In the genomic region with DNA sequence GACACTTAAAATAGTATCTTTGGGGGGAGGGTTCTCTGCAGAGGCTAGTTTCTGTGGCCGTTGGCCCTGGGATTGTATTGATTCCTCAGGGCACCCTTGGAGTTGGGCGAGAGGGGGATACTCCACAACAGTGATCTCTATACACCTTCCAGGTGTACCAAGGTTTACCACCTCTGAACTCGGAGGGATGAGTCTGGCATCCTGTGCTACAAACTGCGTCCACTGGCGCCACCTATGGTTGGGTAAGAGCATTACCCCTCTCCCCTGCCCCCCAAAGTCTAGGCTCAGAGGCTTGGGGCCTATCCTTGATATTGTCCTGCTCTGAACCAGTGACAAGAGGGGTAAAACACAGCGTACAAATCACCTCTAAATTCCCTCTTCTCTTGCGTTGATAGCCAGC, we compare ENCODE assay signal across 19 mouse cellular contexts.
A peak's percentile ranks its signal among the peaks of the same experiment; 100 is the strongest.
DNase-seq lines count a peak whose midpoint lies in the region; ATAC-seq and TF ChIP-seq lines count a peak whose summit lies in the region.
"Had no signal": no experiment of that assay in that cellular context is flagged by ENCODE, and none has a peak within 500 bp of the region (broad histone marks: within the 10 kb centered on the region; RNA-seq: fewer than 3 reads in every experiment).

No protein-coding gene starts in this region.

- TF ChIP-seq POLR2A in liver, adult 2 months (IDR thresholded peaks at IDR 0.05; ENCODE audit: extremely low read depth, insufficient read depth, low read length): no peak

- H3K4me1 ChIP-seq in forebrain, postnatal 0 days (ENCODE audit: insufficient read depth): no peaks in the 10 kb centered on the region
- no peaks in the 10 kb centered on the region for H3K4me1 ChIP-seq in forebrain, embryonic 13.5 days
- no peaks in the 10 kb centered on the region for H3K4me1 ChIP-seq in liver, adult 2 months (ENCODE audit: control insufficient read depth, insufficient read depth, low read length)
- peaks cover 6% of the 10 kb centered on the region for H3K4me1 ChIP-seq in E14TG2a.4 (replicated peaks; ENCODE audit: low read depth, low read length)
- H3K4me1 ChIP-seq: embryonic facial prominence, embryonic 15.5 days; forebrain, embryonic 12.5 days; limb, embryonic 12.5 days had no signal

- peak; percentile 26 for TF ChIP-seq CTCF in forebrain, postnatal 0 days (IDR thresholded peaks at IDR 0.05; ENCODE audit: low read depth)
- peak; percentile 71 for TF ChIP-seq CTCF in liver, adult 2 months (IDR thresholded peaks at IDR 0.05; ENCODE audit: low read depth, low read length)
- TF ChIP-seq CTCF in E14TG2a.4 (conservative IDR thresholded peaks at IDR 0.05; ENCODE audit: low read length): peak; percentile 71

- H3K36me3 ChIP-seq in forebrain, postnatal 0 days (ENCODE audit: insufficient read depth): no peaks in the 10 kb centered on the region
- no peaks in the 10 kb centered on the region for H3K36me3 ChIP-seq in forebrain, embryonic 13.5 days (ENCODE audit: poor library complexity, severe bottlenecking)
- H3K36me3 ChIP-seq in liver, adult 2 months (ENCODE audit: control insufficient read depth, insufficient read depth, low read length): no peaks in the 10 kb centered on the region
- H3K36me3 ChIP-seq in E14TG2a.4 (ENCODE audit: insufficient read depth, low read length): no peaks in the 10 kb centered on the region
- H3K36me3 ChIP-seq: embryonic facial prominence, embryonic 15.5 days; forebrain, embryonic 12.5 days; limb, embryonic 12.5 days; midbrain, embryonic 12.5 days had no signal

- no peaks in the 10 kb centered on the region for H3K27me3 ChIP-seq in forebrain, postnatal 0 days (ENCODE audit: insufficient read depth, low read length)
- no peaks in the 10 kb centered on the region for H3K27me3 ChIP-seq in forebrain, embryonic 13.5 days
- no peaks in the 10 kb centered on the region for H3K27me3 ChIP-seq in liver, adult 2 months (ENCODE audit: control insufficient read depth, insufficient read depth, low read length)
- no peaks in the 10 kb centered on the region for H3K27me3 ChIP-seq in E14TG2a.4 (ENCODE audit: insufficient read depth, low read length)
- H3K27me3 ChIP-seq: embryonic facial prominence, embryonic 15.5 days; forebrain, embryonic 12.5 days; limb, embryonic 12.5 days; midbrain, embryonic 12.5 days had no signal

- no peaks in the 10 kb centered on the region for H3K79me2 ChIP-seq in liver, adult 2 months (ENCODE audit: control insufficient read depth, insufficient read depth, low read length)

- no peak for DNase-seq in forebrain, postnatal 0 days
- no peak for DNase-seq in liver, adult 2 months (ENCODE audit: extremely low read depth, low read depth, low spot score)
- no peak for DNase-seq in liver
- peak; percentile 14 for DNase-seq in brain, adult 2 months (ENCODE audit: low read depth, low spot score)
- no peak for DNase-seq in neural tube, embryonic 10.5 days (ENCODE audit: extremely low spot score, low spot score)
- no peak for DNase-seq in T-cell, adult 2 months (ENCODE audit: low spot score)
- DNase-seq: cerebellum, adult 11 months; heart, adult 18-20 months; heart, postnatal 10 days; lung, postnatal 10 days had no signal

- H3K9ac ChIP-seq in forebrain, postnatal 0 days: no peak overlapping the region
- H3K9ac ChIP-seq in forebrain, embryonic 13.5 days: no peak overlapping the region
- no peak overlapping the region for H3K9ac ChIP-seq in liver, adult 2 months (ENCODE audit: low read depth, low read length)
- H3K9ac ChIP-seq: embryonic facial prominence, embryonic 15.5 days; forebrain, embryonic 12.5 days; hindbrain, embryonic 14.5 days; limb, embryonic 12.5 days; midbrain, embryonic 12.5 days had no signal

- H3K4me3 ChIP-seq in forebrain, postnatal 0 days (ENCODE audit: low read depth, low read length): no peak overlapping the region
- no peak overlapping the region for H3K4me3 ChIP-seq in forebrain, embryonic 13.5 days
- H3K4me3 ChIP-seq in liver, adult 2 months (ENCODE audit: insufficient read depth, low read depth, low read length): no peak overlapping the region
- H3K4me3 ChIP-seq in E14TG2a.4 (replicated peaks; ENCODE audit: low read length): no peak overlapping the region
- H3K4me3 ChIP-seq: embryonic facial prominence, embryonic 15.5 days; forebrain, embryonic 12.5 days; limb, embryonic 12.5 days; midbrain, embryonic 12.5 days; myocyte had no signal

- H3K27ac ChIP-seq in forebrain, postnatal 0 days (ENCODE audit: low read depth, low read length): no peak overlapping the region
- H3K27ac ChIP-seq in forebrain, embryonic 13.5 days: no peak overlapping the region
- H3K27ac ChIP-seq in liver, adult 2 months (replicated peaks; ENCODE audit: insufficient read depth, low read depth, low read length): no peak overlapping the region
- H3K27ac ChIP-seq: embryonic facial prominence, embryonic 15.5 days; forebrain, embryonic 12.5 days; hindbrain, embryonic 14.5 days; limb, embryonic 12.5 days; midbrain, embryonic 12.5 days had no signal

- no peaks in the 10 kb centered on the region for H3K9me3 ChIP-seq in forebrain, postnatal 0 days (ENCODE audit: low read length)
- no peaks in the 10 kb centered on the region for H3K9me3 ChIP-seq in forebrain, embryonic 13.5 days (replicated peaks)
- no peaks in the 10 kb centered on the region for H3K9me3 ChIP-seq in E14TG2a.4 (ENCODE audit: low read length)
- H3K9me3 ChIP-seq: embryonic facial prominence, embryonic 15.5 days; forebrain, embryonic 12.5 days; limb, embryonic 12.5 days; midbrain, embryonic 12.5 days had no signal

- no peak overlapping the region for H3K4me2 ChIP-seq in forebrain, postnatal 0 days (ENCODE audit: low read depth)
- H3K4me2 ChIP-seq in forebrain, embryonic 13.5 days: no peak overlapping the region
- H3K4me2 ChIP-seq: embryonic facial prominence, embryonic 15.5 days; forebrain, embryonic 12.5 days; hindbrain, embryonic 14.5 days; limb, embryonic 12.5 days; midbrain, embryonic 12.5 days had no signal

- ATAC-seq in forebrain, postnatal 0 days: no peak
- no peak for ATAC-seq in forebrain, embryonic 13.5 days
- ATAC-seq: intestine, postnatal 0 days had no signal

- WGBS in forebrain, postnatal 0 days: 70% methylated on average over 7 of the region's 7 CpGs
- 74% methylated on average over 7 of the region's 7 CpGs for WGBS in forebrain, embryonic 13.5 days
- 49% methylated on average over 7 of the region's 7 CpGs for WGBS in liver, adult 2 months
